Mouse (Mus musculus): Measurements from ENCODE around the gene Dennd5a.

Gene Dennd5a

GRCm38 (mm10) chr7:109965658-109966057 is 5.4 kb upstream of the Dennd5a start:
- in situ Hi-C loops (cut with MboI, MseI): loop anchor here in 1 of 2 experiments (25.0 kb wide), 1 partner anchor 647 kb away; the partner anchor contains the start of gene Sbf2

- in situ Hi-C loops (cut with MboI, MseI): loop anchor here in 1 of 2 experiments (25.0 kb wide), 1 partner anchor 649 kb away; the partner anchor contains the start of gene Sbf2
Measured at GRCm38 (mm10) chr7:109963707-109964106, 3.4 kb upstream of the Dennd5a start.

DNA sequence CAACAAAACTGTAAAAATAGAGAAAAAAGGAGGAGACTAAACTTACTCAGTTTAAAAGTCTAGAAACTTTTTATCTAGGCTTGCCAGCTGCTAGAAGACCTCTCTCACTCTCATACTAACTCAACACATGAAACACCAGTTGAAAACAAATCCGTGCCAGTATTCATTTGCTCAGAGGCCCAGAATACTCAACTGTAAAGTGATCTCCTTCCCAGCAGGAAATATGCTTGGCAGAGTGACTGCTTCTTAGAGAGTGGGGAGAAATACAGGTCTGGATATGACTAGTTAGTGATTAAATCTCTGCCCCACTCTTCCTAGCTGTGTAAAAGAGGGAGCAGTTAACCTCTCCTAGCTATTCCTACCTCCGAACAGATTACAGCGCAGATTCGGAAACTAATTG is 2.3 kb upstream of the Dennd5a start:
- in situ Hi-C loops (cut with MboI, MseI): loop anchor here in 1 of 2 experiments (25.0 kb wide), 1 partner anchor 650 kb away; the partner anchor contains the start of gene Sbf2

GRCm38 (mm10) chr7:109961570-109961969 is 1.3 kb upstream of the Dennd5a start:
- in situ Hi-C loops (cut with MboI, MseI): loop anchor here in 1 of 2 experiments (25.0 kb wide), 1 partner anchor 651 kb away; the partner anchor contains the start of gene Sbf2

DNA sequence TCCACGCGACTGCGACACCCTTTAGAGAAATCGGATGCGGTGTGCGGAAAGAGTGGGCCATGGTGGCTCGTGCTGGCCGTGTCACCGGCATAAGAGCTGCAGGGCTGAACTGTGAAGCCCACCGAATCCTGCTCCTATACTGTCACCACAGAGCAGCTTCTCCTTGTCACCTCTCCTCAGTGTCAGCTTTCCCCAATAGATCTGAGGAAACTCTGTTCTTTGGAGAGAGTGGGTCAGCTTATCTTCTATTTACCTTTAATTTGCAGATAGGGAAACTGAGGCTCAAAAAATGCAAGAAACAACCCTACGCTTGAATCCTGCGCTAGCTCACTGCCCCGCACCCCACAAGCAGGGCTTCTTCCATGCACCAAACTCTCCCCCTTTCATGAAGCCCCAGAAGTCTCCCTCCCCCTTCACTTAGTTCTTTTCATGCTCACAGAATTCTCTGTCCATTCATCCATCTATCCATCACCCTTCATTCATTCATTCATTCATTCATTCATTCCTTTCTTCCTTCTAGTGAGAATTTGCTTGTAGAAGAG is 414 bp upstream of the Dennd5a start:
- in situ Hi-C loops (cut with MboI, MseI): loop anchor here in 1 of 2 experiments (25.0 kb wide), 1 partner anchor 652 kb away; the partner anchor contains the start of gene Sbf2

GRCm38 (mm10) chr7:109958843-109959715 is 1.2 kb downstream of the Dennd5a start:
- in situ Hi-C loops (cut with MboI, MseI): loop anchor here in 1 of 2 experiments (25.0 kb wide), 1 partner anchor 653 kb away; the partner anchor contains the start of gene Sbf2

DNA sequence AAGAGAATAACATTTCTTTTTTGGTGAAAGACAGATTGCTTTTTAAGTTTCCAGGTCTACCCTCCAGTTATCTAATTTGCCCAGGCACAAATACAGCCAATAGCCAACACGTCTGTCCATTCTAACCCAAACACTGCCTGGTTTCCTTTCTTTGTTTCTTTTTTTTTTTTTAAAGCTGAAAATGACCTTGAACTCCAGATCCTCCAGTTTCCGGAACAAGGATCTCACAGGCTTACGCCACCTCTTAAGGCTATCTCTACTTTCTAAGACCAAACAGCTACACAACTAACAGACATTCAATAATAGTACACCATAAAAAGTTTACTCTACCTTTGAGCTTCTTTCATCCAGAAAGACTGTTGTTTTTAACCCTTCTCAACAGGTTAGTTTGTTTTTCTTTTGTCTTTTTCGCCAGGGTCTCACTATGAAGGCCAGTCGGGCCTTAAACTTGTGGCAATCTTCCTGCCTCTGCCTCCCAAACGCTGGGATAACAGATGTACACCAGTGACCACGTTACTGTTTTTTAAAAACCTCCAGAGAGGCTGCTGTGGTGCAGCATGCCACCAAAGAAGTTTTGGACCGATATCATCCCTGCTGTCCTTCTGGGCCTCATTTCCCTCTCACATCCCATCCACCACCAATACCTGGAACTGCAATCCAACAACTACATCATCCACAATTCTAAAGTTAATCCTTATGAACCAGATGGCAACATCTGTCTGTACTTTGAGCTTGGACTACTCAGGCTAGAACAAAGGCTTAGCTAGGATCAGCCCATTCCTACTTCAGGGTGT is 2.1 kb downstream of the Dennd5a start:
- in situ Hi-C loops (cut with MboI, MseI): loop anchor here in 1 of 2 experiments (25.0 kb wide), 1 partner anchor 654 kb away; the partner anchor contains the start of gene Sbf2

GRCm38 (mm10) chr7:109954622-109955401 is 5.5 kb downstream of the Dennd5a start:
- in situ Hi-C loops (cut with MboI, MseI): loop anchor here in 1 of 2 experiments (25.0 kb wide), 1 partner anchor 657 kb away; the partner anchor contains the start of gene Sbf2

DNA sequence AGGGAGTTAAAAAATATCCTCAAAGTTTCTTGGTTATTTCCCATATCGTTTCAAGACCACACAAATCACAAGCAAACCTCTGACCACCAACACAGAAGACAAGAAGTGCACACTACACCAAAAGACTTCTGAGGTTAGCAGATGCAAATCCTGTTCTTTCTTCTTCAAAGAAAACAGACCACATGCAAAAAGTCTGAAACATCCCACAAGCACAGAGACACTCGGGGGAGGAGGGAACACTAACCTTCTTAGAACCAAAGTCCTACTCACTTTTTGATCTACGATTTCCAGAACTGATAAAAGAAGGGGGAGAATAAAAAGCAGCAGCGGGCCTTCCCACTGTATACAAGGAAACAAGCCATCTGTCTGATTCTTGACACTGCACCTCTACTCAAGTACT is 9.0 kb downstream of the Dennd5a start:
- in situ Hi-C loops (cut with MboI, MseI): loop anchor here in 1 of 2 experiments (25.0 kb wide), 1 partner anchor 661 kb away; the partner anchor contains the start of gene Sbf2

DNA sequence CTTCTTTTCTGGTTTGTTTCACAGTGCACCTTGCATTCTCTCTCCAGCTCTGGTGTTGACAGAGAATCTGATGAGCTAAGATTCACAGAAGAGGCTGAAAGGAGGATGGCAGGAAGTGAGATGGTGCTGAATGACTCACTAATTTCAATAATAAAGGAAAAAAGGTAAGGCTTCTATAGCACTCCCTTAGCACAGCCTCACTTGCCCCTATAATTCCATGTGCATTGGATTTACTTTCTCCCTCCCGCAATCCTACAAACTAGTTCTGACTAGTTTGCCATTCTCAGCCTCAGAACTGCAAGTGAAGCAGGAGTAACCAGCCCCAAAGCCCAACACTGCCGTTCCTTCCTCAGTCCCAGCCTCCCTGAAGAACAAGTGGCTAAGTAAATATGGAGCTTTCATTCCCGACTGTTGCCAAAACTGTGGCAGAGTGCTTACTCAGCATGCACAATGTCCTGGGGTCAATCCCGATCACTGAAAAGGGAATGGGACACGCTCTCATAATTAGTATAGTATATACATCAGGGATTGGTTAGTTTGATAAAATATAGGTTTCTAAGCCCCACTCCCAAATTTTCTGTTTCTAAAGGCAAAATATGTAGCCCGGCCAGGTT is 15.7 kb downstream of the Dennd5a start:
- in situ Hi-C loops (cut with MboI, MseI): no loop called here

- in situ Hi-C loops (cut with MboI, MseI): no loop called here
Measured at GRCm38 (mm10) chr7:109929628-109930027, 30.6 kb downstream of the Dennd5a start.

- in situ Hi-C loops (cut with MboI, MseI): no loop called here
Measured at GRCm38 (mm10) chr7:109928365-109928764, 31.9 kb downstream of the Dennd5a start.

DNA sequence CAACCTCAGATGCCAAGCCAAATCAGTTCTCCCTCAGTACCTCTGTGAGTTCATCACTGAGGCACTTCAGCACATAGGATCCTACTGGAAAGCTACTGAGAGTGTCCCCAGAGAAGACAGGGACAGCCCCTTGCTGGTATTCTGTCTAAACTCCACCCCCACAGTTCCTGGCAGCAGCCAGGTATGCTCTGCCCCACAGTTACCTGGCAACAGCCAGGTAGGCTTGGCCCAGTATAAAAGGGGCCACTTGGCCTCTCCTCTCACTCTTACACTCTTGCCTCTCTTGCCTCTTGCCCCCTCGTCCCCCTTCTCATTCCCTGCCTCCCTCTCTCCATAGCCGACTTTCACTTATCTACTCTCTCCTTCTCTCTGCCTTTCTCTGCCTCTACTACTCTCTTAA is 35.3 kb downstream of the Dennd5a start:
- in situ Hi-C loops (cut with MboI, MseI): no loop called here

DNA sequence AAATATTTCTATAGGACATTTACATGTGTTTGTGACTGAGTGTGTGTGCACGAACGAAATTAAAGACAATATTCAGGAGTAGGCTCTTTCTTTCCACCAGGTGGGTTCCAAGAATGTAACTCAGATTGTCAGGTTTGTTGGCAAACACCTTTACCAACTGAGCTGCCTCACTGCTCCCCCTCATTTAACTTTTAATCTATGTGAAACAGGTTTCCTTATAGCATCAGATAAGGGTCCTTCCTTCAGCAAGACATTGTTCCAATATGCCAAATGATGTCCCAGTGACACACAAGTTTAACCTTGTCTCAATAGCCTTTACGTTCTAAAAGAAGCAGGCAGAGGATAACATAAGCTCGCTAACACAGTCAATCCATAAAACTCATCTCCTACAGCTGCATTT is 37.4 kb downstream of the Dennd5a start:
- in situ Hi-C loops (cut with MboI, MseI): no loop called here

GRCm38 (mm10) chr7:109906165-109906564 is 54.1 kb downstream of the Dennd5a start:
- in situ Hi-C loops (cut with MboI, MseI): no loop called here

DNA sequence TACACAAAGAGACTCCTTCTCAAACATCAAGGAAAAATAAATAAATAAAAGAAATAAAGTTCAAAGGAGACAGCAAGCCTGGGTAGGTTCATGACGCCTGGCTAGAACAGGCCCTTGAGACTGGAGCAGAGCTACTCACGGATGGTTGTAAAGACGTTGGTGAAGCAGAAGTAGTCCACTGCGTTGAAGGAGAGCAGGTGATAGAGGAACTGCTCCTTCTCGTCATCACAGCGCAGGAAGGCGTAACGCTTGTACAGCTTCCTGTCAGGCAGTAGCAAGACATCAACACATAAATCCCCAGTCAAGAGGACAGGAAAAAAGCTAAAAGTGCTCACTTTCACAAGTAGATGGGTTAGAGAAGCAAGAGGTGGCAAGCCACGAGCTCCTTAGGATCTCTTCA is 59.3 kb downstream of the Dennd5a start:
- in situ Hi-C loops (cut with MboI, MseI): no loop called here

DNA sequence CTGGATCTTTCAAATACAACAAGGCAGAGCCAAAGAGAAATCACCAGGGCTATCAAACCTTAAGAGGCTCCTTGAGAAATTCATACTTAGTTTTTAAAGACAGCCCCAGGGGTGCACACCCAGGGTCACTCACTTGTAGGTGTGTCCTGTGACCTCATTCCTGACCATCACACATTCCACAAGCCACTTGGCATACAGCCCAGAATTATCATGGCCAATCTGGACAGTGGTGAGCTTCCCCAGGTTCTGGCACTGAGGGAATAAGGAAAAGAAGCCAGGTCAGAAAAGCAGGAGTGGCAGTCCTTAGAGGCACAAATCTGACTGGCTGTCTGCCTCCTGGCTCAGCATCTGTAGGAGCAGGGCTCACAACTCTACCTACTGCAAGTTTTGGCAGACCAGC is 61.4 kb downstream of the Dennd5a start:
- in situ Hi-C loops (cut with MboI, MseI): no loop called here

GRCm38 (mm10) chr7:109892530-109892929 is 67.7 kb downstream of the Dennd5a start:
- in situ Hi-C loops (cut with MboI, MseI): loop anchor here in 1 of 2 experiments (5.0 kb wide), 1 partner anchor 100 kb away; no protein-coding TSS in a partner anchor

DNA sequence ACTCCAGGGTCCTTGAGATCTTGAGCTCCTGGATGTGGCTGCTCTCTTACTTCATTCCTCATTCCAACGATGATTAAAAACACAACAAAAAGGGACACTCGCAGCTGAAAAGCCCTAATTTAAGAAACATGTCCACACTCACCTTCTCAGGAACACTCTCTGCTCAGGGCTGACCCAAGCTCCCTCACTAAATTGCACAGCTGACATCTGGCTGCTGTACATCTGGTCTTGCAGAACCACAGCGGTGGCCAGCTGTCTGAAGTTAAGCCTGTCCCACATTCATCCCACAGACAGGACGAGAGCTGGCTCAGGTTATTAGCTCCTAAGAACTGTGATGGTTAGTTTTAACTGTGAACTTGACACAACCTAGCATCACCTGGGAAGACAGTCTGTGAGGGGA is 68.5 kb downstream of the Dennd5a start:
- in situ Hi-C loops (cut with MboI, MseI): loop anchor here in 1 of 2 experiments (5.0 kb wide), 1 partner anchor 99 kb away; no protein-coding TSS in a partner anchor

- in situ Hi-C loops (cut with MboI, MseI): loop anchor here in 1 of 2 experiments (5.0 kb wide), 1 partner anchor 98 kb away; no protein-coding TSS in a partner anchor
Measured at GRCm38 (mm10) chr7:109890256-109890655, 70.0 kb downstream of the Dennd5a start.
